Mouse (Mus musculus) stomach, postnatal 0 days (tissue): ENCODE results near the gene Ptprf. TPM values are rescaled to one million over a fixed set of nuclear protein-coding genes. Genes with fewer than 3 reads are reported as not detected.

ENCODE experiments used
- ATAC-seq: fragments of 200-750 bp; cut with Nextera tagmentation; 2 replicates; pipeline ENCODE4 v1.8.0; 2017; ENCODE audit not compliant: low FRiP score, low TSS enrichment
- DNase-seq: peaks from one replicate; pipeline ENCODE4 v3.0.0-alpha.2; 2016; ENCODE audit warnings: low spot score
- H3K27ac ChIP-seq: fragments of 300-500 bp; sonication (generic); replicated peaks from 2 replicates; pipeline ENCODE4 v1.5.1; 2014; ENCODE audit warnings: mild to moderate bottlenecking, control low read depth
- H3K27me3 ChIP-seq: fragments of 300-500 bp; sonication (generic); 2 replicates; pipeline ENCODE4 v1.6.1; 2014; ENCODE audit warnings: low read length; ENCODE audit not compliant: control insufficient read depth, insufficient read depth
- H3K36me3 ChIP-seq: fragments of 300-500 bp; sonication (generic); 2 replicates; pipeline ENCODE4 v1.6.1; 2014; ENCODE audit warnings: low read length, mixed read lengths; ENCODE audit not compliant: control insufficient read depth, insufficient read depth
- H3K4me1 ChIP-seq: fragments of 300-500 bp; sonication (generic); replicated peaks from 2 replicates; pipeline ENCODE4 v1.6.1; 2014; ENCODE audit warnings: antibody characterized with exemption; ENCODE audit not compliant: control insufficient read depth, insufficient read depth
- H3K4me2 ChIP-seq: fragments of 300-500 bp; sonication (generic); replicated peaks from 2 replicates; pipeline ENCODE4 v1.6.1; 2014; ENCODE audit warnings: low read depth, mild to moderate bottlenecking, control low read depth, moderate library complexity
- H3K4me3 ChIP-seq: fragments of 300-500 bp; sonication (generic); 2 replicates; pipeline ENCODE4 v1.5.1; 2014; ENCODE audit warnings: low read depth, low read length, control low read depth
- H3K9ac ChIP-seq: fragments of 300-500 bp; sonication (generic); 2 replicates; pipeline ENCODE4 v1.6.1; 2014; ENCODE audit warnings: mild to moderate bottlenecking, low read length, control low read depth, mixed read lengths
- H3K9me3 ChIP-seq: fragments of 300-500 bp; sonication (generic); 2 replicates; pipeline ENCODE4 v1.6.1; 2016; ENCODE audit warnings: low read length; ENCODE audit not compliant: control insufficient read depth
- CTCF ChIP-seq: IDR thresholded peaks from 2 replicates; pipeline ENCODE4 v1.5.1; 2016; ENCODE audit warnings: antibody characterized with exemption, low read depth, mild to moderate bottlenecking, moderate library complexity
- EP300 ChIP-seq: optimal IDR thresholded peaks from 2 replicates; pipeline ENCODE3; 2016; ENCODE audit warnings: antibody characterized with exemption
- WGBS: fragments of 180-500 bp; shearing (Covaris S2); extraction: QIAGEN DNeasy Blood & Tissue Kit; methylation state at CpG from one replicate; pipeline ENCODE4 v1.1.7; 2014; 5-methylcytosine and 5-hydroxymethylcytosine counted together
- microRNA-seq: library from miRNA; unstranded; fragments of <30 nt; microRNA quantifications from one replicate; pipeline ENCODE4, GENCODE M21; 2016
- polyA plus RNA-seq: library from polyadenylated mRNA; unstranded; fragments of >200 nt; fragmentation: Nextera tagmentation; extraction: Ambion mirVana; gene quantifications from 2 replicates; pipeline ENCODE4 v1.2.1, GENCODE M21; 2015

Gene Ptprf
- polyA plus RNA-seq, 1 experiment from 2014 or later: 30.1 TPM

GRCm38 (mm10) chr4:118162123-118162522 lies 129.1 kb downstream of the Ptprf start:
- no peak for TF ChIP-seq EP300
- no peak for TF ChIP-seq CTCF
- Histone ChIP-seq H3K27ac (no peak overlapping the region), H3K9me3 (no peaks in the 10 kb centered on the region), H3K4me1 (no peaks in the 10 kb centered on the region), H3K36me3 (peaks cover 56% of the 10 kb centered on the region), H3K4me2 (no peak overlapping the region), H3K9ac (no peak overlapping the region), H3K27me3 (no peaks in the 10 kb centered on the region), H3K4me3 (no peak overlapping the region)
- DNase-seq (no peak), ATAC-seq (no peak)
- WGBS: 95% methylated on average over 12 of the region's 12 CpGs

Small RNA genes within 50 kb of the gene (microRNA-seq; reads per million reads assigned to microRNA genes)
- gene Mir7226: 1.9 reads per million

Other genes starting within 250 kb of the Ptprf start
- 3.0 and 3.2 TPM in 2 replicates for gene St3gal3, start 156.5 kb downstream of the Ptprf start, polyA plus RNA-seq
- 14.4 and 14.6 TPM in 2 replicates for gene Kdm4a, start 111.4 kb downstream of the Ptprf start, polyA plus RNA-seq
- gene Szt2, start 117.9 kb upstream of the Ptprf start, polyA plus RNA-seq: 2.1 and 2.4 TPM in 2 replicates
- 86.7 and 87.3 TPM in 2 replicates for gene Med8, start 117.9 kb upstream of the Ptprf start, polyA plus RNA-seq
- gene Elovl1, start 136.7 kb upstream of the Ptprf start, polyA plus RNA-seq: 366 and 374 TPM in 2 replicates
- gene Cdc20, start 145.9 kb upstream of the Ptprf start, polyA plus RNA-seq: 50.0 and 67.3 TPM in 2 replicates
- 0.05 and 0.06 TPM in 2 replicates for gene Mpl, start 166.1 kb upstream of the Ptprf start, polyA plus RNA-seq
- gene Tie1, start 198.7 kb upstream of the Ptprf start, polyA plus RNA-seq: 9.2 and 9.3 TPM in 2 replicates
- 56.8 and 57.6 TPM in 2 replicates for gene 2610528J11Rik, start 235.6 kb upstream of the Ptprf start, polyA plus RNA-seq